Mouse (Mus musculus) stomach, embryonic 16.5 days (tissue): Measurements from ENCODE around the gene Ctdsp2. TPM values are rescaled to one million over a fixed set of nuclear protein-coding genes. Genes with fewer than 3 reads are reported as not detected.

Experiments used
- ATAC-seq: fragments of 200-750 bp; cut with Nextera tagmentation; 2 replicates; pipeline ENCODE4 v1.8.0; 2017; ENCODE audit warnings: moderate number of reproducible peaks, moderate TSS enrichment; ENCODE audit not compliant: insufficient read depth, low FRiP score
- H3K27ac ChIP-seq: fragments of 300-500 bp; sonication (generic); 2 replicates; pipeline ENCODE4 v1.5.1; 2014; ENCODE audit warnings: low read length
- H3K27me3 ChIP-seq: fragments of 300-500 bp; sonication (generic); 2 replicates; pipeline ENCODE4 v1.6.1; 2014; ENCODE audit warnings: low read length, control low read depth, mixed read lengths; ENCODE audit not compliant: control insufficient read depth, insufficient read depth
- H3K36me3 ChIP-seq: fragments of 300-500 bp; sonication (generic); 2 replicates; pipeline ENCODE4 v1.6.1; 2014; ENCODE audit warnings: low read length; ENCODE audit not compliant: control insufficient read depth, insufficient read depth
- H3K4me1 ChIP-seq: fragments of 300-500 bp; sonication (generic); 2 replicates; pipeline ENCODE4 v1.6.1; 2014; ENCODE audit warnings: low read length, control low read depth, mixed read lengths; ENCODE audit not compliant: control insufficient read depth, insufficient read depth
- H3K4me2 ChIP-seq: fragments of 300-500 bp; sonication (generic); 2 replicates; pipeline ENCODE4 v1.6.1; 2014; ENCODE audit warnings: low read depth, low read length, mixed read lengths
- H3K4me3 ChIP-seq: fragments of 300-500 bp; sonication (generic); replicated peaks from 2 replicates; pipeline ENCODE4 v1.5.1; 2014; ENCODE audit warnings: mild to moderate bottlenecking, low read length
- H3K9ac ChIP-seq: fragments of 300-500 bp; sonication (generic); 2 replicates; pipeline ENCODE4 v1.6.1; 2014; ENCODE audit warnings: low read length
- H3K9me3 ChIP-seq: fragments of 300-500 bp; sonication (generic); replicated peaks from 2 replicates; pipeline ENCODE4 v1.6.1; 2016; ENCODE audit warnings: low read length, control low read depth; ENCODE audit not compliant: control insufficient read depth
- WGBS: fragments of 180-500 bp; shearing (Covaris S2); extraction: QIAGEN DNeasy Blood & Tissue Kit; methylation state at CpG from one replicate; pipeline ENCODE4 v1.1.7; 2014; 5-methylcytosine and 5-hydroxymethylcytosine counted together
- polyA plus RNA-seq: library from polyadenylated mRNA; unstranded; fragments of >200 nt; fragmentation: Nextera tagmentation; extraction: Ambion mirVana; gene quantifications from 2 replicates; pipeline ENCODE4 v1.2.1, GENCODE M21; 2015

Gene Ctdsp2
- polyA plus RNA-seq, 1 experiment from 2014 or later: 53.4 TPM

GRCm38 (mm10) chr10:126957359-126958107 lies 21.0 kb upstream of the Ctdsp2 start:
- WGBS: 7% methylated on average over 25 of the region's 25 CpGs
- Histone ChIP-seq H3K4me3 (0 out of 2 replicates have a peak overlapping the region, but pooled peaks have one; percentile 6), H3K27ac (peak overlapping the region; percentile 77), H3K4me2 (peak overlapping the region; percentile 44), H3K27me3 (no peaks in the 10 kb centered on the region), H3K9me3 (no peaks in the 10 kb centered on the region), H3K4me1 (peaks cover 23% of the 10 kb centered on the region), H3K9ac (peak overlapping the region; percentile 58), H3K36me3 (no peaks in the 10 kb centered on the region)
- ATAC-seq: peak; percentile 56; the same call in 1 of the 2 replicates

DNA sequence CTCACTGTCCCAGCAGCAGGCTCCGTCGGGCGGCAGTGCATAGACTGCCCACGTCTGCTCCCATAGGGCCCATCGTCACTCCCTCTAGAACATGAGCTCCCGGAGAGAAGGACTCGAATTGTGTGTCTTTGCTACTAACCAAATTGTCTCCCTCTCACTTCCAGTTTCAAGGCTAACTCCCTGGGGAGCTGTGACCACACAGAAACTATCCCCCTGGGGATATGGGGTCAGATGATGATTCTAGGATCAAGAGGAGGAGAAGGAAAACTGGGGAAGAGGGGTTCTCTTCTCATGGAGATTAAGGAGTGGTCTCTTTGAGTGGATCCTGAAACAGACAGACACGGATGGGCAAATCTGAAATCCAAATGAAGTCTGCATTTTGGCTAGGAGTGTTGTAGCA lies 18.0 kb upstream of the Ctdsp2 start:
- ATAC-seq: no peak
- H3K9me3 ChIP-seq: no peaks in the 10 kb centered on the region
- H3K27ac ChIP-seq: no peak overlapping the region
- H3K4me1 ChIP-seq: peaks cover 28% of the 10 kb centered on the region
- H3K4me3 ChIP-seq: no peak overlapping the region
- no peak overlapping the region for H3K4me2 ChIP-seq
- H3K27me3 ChIP-seq: no peaks in the 10 kb centered on the region
- H3K36me3 ChIP-seq: no peaks in the 10 kb centered on the region
- 77% methylated on average over 8 of the region's 8 CpGs for WGBS
- no peak overlapping the region for H3K9ac ChIP-seq

DNA sequence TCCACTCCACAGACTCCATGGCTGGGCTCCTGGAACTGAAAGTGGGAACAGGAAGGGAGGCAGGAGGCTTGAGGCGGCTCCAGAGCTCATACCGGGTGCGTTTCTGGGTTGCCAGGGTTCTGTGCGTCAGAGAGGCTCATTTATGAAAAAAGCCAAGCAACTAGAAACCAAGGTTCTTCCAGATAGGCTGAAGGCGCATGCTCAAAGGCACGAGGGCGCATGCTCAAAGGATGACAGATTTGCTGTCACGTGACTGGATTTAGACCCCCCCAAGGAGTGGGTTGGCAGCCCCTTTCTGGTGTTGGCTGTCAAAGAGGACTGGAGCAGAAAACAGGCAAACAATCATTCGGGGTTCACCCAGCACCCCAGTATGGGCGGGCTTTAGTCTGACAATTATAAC lies 16.8 kb upstream of the Ctdsp2 start:
- peak; percentile 8; the same call in 1 of the 2 replicates for ATAC-seq
- H3K4me2 ChIP-seq: no peak overlapping the region; the same call in 1 of the 2 replicates
- WGBS: 61% methylated on average over 10 of the region's 10 CpGs

DNA sequence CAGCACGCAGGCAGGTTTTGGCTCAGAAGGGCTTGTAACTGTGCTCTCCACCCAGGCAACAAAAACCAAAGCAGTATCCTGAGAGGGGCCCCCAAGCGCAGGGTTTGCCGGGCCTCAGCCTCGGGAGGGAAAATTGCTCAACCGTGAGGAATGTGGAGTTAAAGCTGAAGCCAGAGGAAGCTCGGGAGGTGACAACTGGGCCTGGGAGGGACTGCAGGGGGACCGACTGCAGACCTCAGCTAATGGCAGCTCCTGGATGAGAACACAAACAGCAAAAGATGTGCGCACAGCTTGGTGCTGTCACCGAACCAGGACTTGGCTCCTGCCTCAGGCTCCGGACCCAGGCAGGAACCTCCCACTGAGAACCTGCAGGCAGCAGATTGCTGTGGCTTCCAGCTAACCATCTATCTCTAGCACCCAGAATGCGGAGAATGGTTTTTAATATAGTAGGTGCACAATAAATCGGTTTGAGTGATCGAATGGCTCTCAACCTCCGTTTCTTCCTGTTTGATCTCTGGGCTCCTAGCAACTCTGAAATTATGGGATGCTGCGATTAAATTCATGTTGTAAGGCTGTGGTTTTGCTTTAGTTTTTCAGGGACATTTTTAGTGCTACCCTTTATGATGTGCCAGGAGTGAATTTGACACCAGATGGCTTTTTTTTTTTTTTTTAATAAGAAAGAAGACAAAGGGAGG lies 16.1 kb upstream of the Ctdsp2 start:
- no peak overlapping the region; the same call in 1 of the 2 replicates for H3K9ac ChIP-seq
- H3K27me3 ChIP-seq: no peaks in the 10 kb centered on the region
- no peaks in the 10 kb centered on the region for H3K9me3 ChIP-seq
- H3K27ac ChIP-seq: peak overlapping the region; percentile 91
- H3K4me1 ChIP-seq: peaks cover 19% of the 10 kb centered on the region
- no peaks in the 10 kb centered on the region for H3K36me3 ChIP-seq
- WGBS: 25% methylated on average over 15 of the region's 15 CpGs
- ATAC-seq: peak; percentile 73
- H3K4me3 ChIP-seq: no peak overlapping the region
- H3K4me2 ChIP-seq: peak overlapping the region; percentile 20; the same call in 1 of the 2 replicates

More for the DNA sequence above, 16.8 kb upstream of the Ctdsp2 start:
- Histone ChIP-seq H3K4me3 (no peak overlapping the region), H3K27ac (peak overlapping the region; percentile 91), H3K9ac (no peak overlapping the region), H3K9me3 (no peaks in the 10 kb centered on the region), H3K36me3 (no peaks in the 10 kb centered on the region), H3K27me3 (no peaks in the 10 kb centered on the region), H3K4me1 (peaks cover 26% of the 10 kb centered on the region)

DNA sequence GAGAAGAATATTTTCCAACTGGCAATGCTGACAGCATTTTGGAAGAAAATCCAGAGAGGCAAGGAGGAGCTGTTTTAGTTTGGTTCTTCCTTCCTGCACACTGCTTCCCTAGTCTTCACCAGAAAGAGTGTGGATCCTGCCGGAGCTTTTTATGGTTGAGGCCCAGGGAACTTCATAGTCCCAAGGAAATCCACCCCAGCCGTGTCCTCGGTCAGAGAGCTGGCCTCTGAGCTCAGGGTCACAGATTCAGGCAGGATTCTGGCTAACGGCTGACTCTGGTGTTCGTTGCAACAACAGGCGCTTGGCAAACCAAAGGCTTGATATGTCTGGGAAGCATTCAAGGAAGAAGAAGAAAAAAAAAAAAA lies 15.6 kb upstream of the Ctdsp2 start:
- Histone ChIP-seq H3K4me2 (no peak overlapping the region), H3K36me3 (no peaks in the 10 kb centered on the region), H3K4me1 (peaks cover 14% of the 10 kb centered on the region), H3K9me3 (no peaks in the 10 kb centered on the region), H3K27ac (peak overlapping the region; percentile 91), H3K27me3 (no peaks in the 10 kb centered on the region), H3K9ac (peak overlapping the region; percentile 47; the same call in 1 of the 2 replicates), H3K4me3 (no peak overlapping the region)
- no peak for ATAC-seq
- WGBS: 28% methylated on average over 6 of the region's 6 CpGs

- H3K36me3 ChIP-seq: no peaks in the 10 kb centered on the region
- 86% methylated on average over 8 of the region's 8 CpGs for WGBS
- H3K27ac ChIP-seq: peak overlapping the region; percentile 91; the same call in 1 of the 2 replicates
- no peak for ATAC-seq
- no peaks in the 10 kb centered on the region for H3K27me3 ChIP-seq
- H3K9ac ChIP-seq: no peak overlapping the region
- H3K4me2 ChIP-seq: no peak overlapping the region
- no peaks in the 10 kb centered on the region for H3K9me3 ChIP-seq
- peaks cover 14% of the 10 kb centered on the region; the same call in 1 of the 2 replicates for H3K4me1 ChIP-seq
- H3K4me3 ChIP-seq: no peak overlapping the region
Observed at GRCm38 (mm10) chr10:126963821-126964220, 14.7 kb upstream of the Ctdsp2 start.

DNA sequence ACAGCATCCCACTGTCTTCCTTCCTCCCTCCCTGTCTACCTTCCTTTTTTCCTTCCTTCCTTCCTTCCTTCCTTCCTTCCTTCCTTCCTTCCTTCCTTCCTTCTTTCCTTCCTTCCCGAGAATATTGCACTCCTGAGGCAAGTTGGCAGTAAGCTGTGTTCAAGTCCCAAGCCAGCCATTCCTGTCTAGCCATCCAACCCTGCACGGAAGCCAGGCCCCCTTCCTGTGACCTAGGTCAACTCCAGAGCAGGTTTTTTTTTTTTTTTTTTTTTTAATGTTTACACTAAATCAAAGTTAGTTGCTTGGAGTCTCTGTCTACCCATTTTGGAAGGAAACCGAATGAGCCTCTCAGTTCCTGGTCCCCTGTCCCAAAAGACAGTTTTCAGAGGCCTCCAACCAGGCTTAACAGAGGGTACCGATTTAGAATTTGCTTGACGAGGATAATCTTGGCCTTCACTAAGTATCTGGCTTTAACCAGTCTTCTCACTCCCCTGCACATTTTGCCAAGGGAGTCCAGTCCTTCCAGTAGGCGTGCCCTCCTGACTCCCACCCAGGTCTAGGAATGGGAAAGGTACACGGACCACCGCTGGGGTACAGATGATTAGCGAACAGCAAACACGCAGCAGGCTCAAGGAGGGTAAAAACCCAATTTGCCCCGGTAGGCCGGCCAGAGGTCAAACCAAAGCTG lies 7.0 kb upstream of the Ctdsp2 start:
- Histone ChIP-seq H3K4me2 (peak overlapping the region; percentile 46), H3K4me3 (no peak overlapping the region), H3K27ac (peak overlapping the region; percentile 91), H3K36me3 (no peaks in the 10 kb centered on the region), H3K4me1 (peaks cover 37% of the 10 kb centered on the region), H3K9ac (peak overlapping the region; percentile 55), H3K27me3 (no peaks in the 10 kb centered on the region), H3K9me3 (no peaks in the 10 kb centered on the region)
- no peak for ATAC-seq
- 12% methylated on average over 12 of the region's 12 CpGs for WGBS

GRCm38 (mm10) chr10:126972051-126972725 lies 6.3 kb upstream of the Ctdsp2 start:
- peak overlapping the region; percentile 55 for H3K9ac ChIP-seq
- WGBS: 12% methylated on average over 13 of the region's 13 CpGs
- H3K4me3 ChIP-seq: no peak overlapping the region; the same call in 1 of the 2 replicates

More at GRCm38 (mm10) chr10:126972051-126972725, 6.3 kb upstream of the Ctdsp2 start:
- ATAC-seq: peak; percentile 93
- H3K36me3 ChIP-seq: no peaks in the 10 kb centered on the region
- no peaks in the 10 kb centered on the region for H3K27me3 ChIP-seq
- no peaks in the 10 kb centered on the region for H3K9me3 ChIP-seq
- peaks cover 42% of the 10 kb centered on the region for H3K4me1 ChIP-seq
- peak overlapping the region; percentile 91 for H3K27ac ChIP-seq
- H3K4me2 ChIP-seq: peak overlapping the region; percentile 46
